Mouse (Mus musculus): Measurements from ENCODE around the gene Anks1b.

Anks1b gene

DNA sequence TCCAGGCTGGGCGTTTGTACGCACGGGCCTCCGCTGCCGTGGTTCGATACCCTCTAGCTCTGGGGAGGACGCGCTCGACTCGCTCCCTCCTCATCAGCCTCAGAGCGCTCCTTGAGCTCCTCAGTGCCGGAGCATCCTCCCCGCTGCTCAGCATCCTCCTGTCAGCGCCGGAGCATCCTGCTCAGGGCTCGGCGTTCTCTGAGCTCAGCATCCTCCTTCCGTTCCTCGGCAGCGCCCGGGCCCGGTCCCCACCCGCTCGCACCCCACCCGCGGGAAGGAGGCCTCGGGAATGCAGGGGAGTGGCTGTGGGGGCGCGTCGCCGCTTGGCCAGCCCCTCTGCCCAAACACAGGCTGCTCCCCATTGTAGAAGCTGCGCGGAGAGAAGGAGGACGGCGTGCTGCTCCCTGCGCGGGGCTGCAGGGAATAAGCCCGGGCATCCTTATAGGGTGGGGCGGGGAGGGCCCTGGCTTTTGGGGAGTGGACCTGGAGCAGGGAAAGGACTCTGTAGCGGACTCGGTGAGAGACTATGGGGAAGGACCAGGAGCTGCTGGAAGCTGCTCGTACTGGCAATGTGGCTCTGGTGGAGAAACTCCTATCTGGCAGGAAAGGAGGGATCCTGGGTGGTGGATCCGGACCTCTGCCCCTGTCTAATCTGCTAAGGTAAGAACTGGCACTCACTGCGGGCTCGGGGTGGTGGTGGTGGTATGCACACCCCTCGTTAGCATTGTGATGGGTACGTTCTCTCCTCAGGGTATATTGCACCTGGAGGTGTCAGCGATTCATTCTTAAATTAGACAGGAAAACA, at the start of gene Anks1b:
Gene Anks1b, plus strand, starts transcription at position 364 of the 805 bp plus-strand sequence.
- DNase-seq (ENCODE audit: low read depth, low spot score) = peak; percentile 75

DNA sequence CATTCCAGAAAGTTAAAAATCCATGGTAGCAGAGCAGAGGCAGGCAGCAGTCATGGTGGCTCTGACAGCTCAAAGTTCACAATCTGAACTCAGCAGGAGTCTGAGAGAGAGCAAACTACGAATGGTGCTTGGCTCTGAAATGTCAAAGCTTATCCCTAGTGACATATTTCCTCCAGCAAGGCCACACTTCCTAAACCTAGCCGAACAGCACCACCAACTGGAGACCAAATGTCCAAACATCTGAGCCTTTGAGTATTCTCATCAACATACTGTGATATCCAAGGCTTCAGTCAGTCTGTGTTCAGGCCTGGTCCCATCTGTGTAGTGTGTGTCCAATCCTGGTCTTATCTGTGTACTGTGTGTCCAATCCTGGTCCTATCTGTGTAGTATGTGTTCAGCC, 49.4 kb upstream of the Anks1b start:
- DNase-seq (ENCODE audit: low read depth, low spot score) = peak; percentile 83

DNA sequence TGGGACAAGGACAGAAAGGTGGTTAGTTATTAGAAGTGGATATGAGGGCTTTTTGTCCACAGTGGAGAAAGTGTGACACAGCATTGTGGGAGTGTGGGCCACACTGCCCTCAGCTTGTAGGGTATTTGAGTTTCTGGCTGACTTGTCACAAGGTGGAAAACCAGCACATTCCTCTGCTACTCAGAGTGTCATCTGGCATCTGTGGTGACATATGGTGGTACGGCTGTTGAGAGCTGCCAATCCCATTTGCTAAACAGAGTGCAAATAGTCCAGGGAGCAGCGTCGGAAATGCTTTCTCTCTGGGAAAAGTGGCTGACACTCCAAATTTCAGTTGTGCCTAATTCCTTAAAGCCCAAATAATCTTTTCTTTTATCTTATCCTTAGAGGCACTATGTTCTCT, 46.4 kb upstream of the Anks1b start:
- DNase-seq (ENCODE audit: low read depth, low spot score) = no peak

DNA sequence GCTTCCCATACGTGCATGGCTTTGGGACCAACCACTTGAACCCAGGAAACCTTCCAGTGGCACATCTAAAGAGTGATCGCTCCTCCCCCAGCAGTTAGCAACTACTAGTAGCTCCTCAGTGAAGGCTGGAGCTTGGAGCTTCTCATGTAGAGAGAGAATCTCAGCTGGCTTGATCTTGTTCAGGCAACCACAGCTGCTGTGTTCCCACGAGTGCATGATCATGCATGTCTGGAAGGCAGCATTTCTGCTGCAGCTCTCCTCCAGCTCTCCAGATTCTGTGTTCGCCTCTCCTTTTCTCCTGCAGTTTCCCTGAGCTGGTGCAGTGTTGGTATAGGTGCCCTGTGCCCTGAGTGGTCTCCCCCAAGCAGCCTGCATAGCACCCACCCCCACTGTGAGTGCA, 41.0 kb upstream of the Anks1b start:
- no peak for DNase-seq (ENCODE audit: low read depth, low spot score)

DNA sequence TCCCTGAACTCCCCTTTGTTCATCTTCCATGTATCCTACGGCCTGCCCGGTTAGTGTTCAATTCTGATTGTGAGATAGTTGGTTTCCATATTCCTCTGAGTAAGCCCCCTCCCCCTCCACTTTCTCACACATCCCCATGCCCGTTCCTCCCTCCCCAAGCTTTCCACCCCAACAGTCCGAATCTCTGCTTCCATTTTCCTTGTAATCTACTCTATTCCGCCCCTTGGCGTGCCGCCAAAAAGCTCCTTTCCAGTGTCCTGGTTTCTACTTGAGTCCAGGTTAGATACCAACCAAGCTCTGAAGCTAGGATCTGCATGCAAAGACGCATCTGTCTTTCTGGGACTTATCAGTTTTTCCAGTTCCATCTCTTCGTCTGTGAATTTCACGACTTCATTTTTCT, 40.1 kb upstream of the Anks1b start:
- DNase-seq (ENCODE audit: low read depth, low spot score) = no peak

GRCm38 (mm10) chr10:89837476-89837875, 35.8 kb upstream of the Anks1b start:
- peak; percentile 29 for DNase-seq (ENCODE audit: low read depth, low spot score)

DNA sequence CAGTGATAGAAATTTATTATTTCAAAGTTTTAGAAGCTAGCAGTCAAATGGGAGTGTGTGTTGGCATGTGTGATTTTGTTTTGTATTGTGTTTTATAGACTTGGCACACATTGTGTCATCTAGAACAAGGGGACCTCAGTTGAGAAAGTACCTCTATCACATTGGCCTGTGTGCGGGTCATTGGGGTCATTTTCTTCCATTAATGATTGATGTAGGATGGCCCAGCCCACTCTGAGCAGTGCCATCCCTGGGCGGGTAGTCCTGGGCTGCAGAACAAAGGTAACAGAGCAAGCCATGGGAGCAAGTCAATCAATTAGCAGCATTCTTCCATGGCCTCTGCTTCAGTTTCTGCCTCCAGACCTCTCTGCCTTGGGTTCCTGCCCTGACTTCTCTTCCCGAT, 34.5 kb upstream of the Anks1b start:
- no peak for DNase-seq (ENCODE audit: low read depth, low spot score)

- DNase-seq (ENCODE audit: low read depth, low spot score) = no peak
Observed at GRCm38 (mm10) chr10:89850951-89851350, 22.4 kb upstream of the Anks1b start.

- DNase-seq (ENCODE audit: low read depth, low spot score) = no peak
Observed at GRCm38 (mm10) chr10:89855251-89855875, 17.9 kb upstream of the Anks1b start.

DNA sequence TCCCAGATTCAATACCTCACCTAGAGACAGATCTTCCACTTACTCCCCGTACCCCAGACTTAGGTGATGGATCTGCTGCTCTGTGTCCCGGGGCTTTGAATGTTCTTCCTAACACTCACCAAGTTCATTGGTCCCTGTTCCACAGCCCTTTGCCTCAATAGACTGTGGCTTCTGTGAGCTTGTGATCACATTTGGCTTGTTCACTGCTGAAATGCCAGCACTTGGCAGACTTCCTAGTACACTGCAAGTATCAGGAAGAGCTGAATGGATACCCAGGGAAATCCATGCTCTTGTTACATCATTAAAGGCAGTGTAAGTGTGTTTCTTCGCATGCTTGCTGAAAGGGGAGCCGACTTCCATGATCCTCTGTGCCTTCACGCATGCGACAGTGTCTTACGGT, 17.0 kb upstream of the Anks1b start:
- no peak for DNase-seq (ENCODE audit: low read depth, low spot score)

DNA sequence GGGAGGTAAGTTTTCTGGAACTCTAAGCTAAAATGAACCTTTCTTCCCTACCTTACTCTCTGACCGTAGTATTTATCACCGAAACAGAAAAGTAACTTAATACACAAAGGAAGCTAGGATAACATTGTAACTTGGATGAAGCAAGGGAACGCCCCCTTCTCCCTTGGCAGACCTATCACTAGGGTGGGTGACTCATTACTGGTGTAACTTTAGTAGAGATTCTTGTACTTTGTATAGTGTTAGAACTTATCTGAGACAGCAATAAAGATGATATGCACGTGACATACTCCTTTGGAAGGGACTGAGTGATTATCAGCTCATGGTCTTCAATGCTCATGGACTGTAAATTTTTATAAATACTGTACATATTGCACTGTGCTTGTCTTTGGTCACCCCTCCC, 5.1 kb upstream of the Anks1b start:
- DNase-seq (ENCODE audit: low read depth, low spot score) = no peak

DNA sequence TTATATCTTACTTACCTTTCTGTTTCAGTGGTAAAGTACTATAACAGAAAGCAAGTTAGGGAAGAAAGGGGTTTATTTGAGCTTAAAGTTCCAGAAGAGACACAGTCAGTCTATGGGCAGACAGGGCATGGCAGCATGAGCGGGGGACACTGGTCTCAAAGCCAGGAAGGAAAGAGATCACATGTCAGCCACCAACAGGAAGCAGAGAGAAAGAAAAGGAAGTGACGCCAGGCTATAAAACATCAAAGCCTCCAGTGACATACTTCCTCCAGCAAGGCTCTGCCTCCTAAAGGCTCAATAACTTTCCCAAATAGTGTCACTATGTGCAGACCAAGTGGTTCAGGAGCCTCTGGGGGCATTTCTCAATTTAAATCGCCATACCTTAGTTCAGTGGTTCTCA, 4.5 kb upstream of the Anks1b start:
- no peak for DNase-seq (ENCODE audit: low read depth, low spot score)

DNA sequence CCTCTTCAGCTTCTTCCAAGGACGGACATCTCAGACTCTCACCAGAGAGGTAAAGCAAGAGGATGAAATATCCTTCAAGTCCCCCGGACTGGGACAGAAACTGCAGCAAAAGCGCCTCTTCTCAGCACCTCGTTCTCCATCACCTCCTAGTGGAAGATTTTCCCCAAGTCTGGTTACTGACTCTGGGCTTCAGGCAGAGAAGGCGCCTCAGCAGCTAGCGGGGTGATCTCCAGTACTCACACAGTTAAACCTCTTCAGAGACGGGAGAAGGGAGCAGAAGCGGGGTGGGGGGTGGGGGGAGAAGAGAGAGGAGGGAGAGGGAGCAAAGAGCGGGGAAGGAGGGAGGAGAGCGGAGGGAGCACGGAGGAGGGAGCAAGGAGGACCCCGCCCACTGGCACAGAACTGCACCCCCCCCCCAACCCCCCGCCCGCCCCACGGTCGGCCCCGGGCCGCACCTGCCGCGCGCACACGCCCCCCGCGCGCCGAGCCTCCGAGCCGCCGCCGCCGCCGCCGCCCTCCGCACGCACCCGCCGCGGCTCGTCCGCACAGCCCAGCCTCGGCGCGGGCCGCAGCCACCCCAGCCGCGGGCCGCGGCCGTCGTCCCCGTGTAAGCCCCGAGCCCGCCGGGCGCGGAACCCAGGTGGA, 686 bp upstream of the Anks1b start:
- peak; percentile 64 for DNase-seq (ENCODE audit: low read depth, low spot score)

DNA sequence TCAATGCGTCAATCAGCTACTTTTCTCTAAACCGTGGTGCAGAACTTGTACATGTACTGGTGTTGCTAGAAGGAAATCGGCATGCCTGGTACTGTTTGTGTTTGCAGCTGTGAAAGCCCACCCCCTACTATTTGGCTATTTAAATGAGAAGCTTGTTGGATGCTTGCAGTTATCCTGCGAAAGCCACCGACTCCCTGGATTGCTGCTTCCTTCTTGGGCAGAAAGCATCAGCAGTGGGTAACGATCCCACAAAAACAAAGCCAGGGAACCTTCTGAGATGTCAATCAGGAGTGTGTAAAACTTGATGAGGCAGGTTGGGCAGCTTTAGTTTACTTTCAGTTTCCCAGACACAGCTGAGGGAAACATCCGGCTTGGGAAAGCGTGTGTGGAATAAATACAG, 727 bp downstream of the Anks1b start:
- DNase-seq (ENCODE audit: low read depth, low spot score) = peak; percentile 4

DNA sequence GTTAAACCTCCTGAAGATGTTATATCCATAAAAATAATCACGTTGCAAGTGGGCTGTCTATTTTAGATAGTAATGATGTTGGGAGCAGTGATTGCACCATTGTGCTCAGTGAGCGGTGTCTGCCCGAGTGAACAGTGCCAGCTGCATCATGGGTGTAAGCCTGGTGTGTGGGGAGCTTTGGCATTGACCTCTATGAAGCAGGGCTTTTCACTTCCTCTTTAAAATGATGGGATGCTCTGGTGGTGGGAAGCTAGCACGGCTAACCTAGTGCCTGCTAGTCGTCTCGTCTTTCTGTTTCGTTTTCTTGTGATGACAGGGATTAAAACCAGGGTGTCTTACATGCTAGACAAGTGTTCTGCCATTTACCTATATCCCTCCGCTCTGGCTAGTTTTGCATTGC, 10.3 kb downstream of the Anks1b start:
- no peak for DNase-seq (ENCODE audit: low read depth, low spot score)

GRCm38 (mm10) chr10:89902720-89903337, 29.5 kb downstream of the Anks1b start:
- no peak for DNase-seq (ENCODE audit: low read depth, low spot score)

- DNase-seq (ENCODE audit: low read depth, low spot score) = no peak
Observed at GRCm38 (mm10) chr10:89911889-89912288, 38.6 kb downstream of the Anks1b start.

GRCm38 (mm10) chr10:89913174-89913573, 39.9 kb downstream of the Anks1b start:
- no peak for DNase-seq (ENCODE audit: low read depth, low spot score)

DNA sequence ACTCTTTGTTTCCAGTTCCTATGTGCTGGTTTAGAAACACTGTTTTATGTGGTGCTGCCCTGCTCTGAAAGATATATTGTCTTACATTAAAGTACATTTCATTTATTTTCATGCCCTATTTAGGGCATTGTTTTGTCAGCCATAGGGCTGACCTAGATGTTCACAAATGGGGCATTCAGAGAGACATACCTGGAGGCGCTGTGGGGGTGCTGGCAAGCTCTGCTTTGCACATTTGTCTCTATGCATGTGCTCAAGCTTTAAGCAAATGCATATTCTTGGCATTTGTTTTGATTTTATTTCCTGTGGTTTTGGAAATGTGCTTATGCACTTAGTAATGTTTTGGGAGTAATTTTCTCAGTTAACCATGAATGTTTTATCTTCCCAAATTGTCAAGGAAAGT, 43.8 kb downstream of the Anks1b start:
- no peak for DNase-seq (ENCODE audit: low read depth, low spot score)

DNA sequence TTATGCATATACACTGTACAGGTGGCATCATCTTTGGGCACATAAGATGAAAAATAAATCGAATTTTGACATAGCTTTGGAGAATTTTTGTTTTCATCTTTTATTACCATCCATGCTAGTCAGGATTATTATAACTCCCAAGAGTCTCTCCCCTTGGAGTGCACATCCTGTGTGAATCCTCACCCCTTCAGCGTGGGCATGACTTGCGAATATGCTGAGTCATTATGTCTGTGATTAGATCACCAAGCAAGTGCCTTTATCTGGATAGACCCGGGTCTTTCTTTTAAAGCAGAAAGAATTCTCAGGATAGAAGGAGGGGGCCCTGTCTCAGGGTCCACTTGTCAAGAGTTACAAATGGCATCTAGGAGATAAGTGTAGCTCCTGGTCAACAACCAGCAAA, 48.7 kb downstream of the Anks1b start:
- DNase-seq (ENCODE audit: low read depth, low spot score) = no peak

DNA sequence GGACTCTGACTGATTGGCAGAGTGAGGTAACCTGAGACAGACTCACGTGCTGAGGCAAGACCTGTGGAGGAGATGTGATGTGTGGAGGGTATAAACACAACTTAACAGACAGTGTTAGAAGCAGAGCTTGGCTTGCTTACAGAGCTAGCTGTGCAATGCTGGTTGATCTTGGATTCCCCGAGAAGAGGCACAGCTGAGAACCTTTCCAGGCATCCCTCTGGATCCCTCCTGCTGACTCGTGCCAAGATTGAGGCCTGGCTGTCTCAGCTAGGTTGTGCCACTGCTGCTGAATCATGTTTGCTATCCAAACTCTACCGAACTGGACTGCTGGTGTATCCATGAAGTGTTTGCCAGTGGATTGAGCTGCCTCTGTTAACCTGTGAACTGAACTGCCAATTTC, 68.9 kb downstream of the Anks1b start:
- DNase-seq (ENCODE audit: low read depth, low spot score) = no peak

DNA sequence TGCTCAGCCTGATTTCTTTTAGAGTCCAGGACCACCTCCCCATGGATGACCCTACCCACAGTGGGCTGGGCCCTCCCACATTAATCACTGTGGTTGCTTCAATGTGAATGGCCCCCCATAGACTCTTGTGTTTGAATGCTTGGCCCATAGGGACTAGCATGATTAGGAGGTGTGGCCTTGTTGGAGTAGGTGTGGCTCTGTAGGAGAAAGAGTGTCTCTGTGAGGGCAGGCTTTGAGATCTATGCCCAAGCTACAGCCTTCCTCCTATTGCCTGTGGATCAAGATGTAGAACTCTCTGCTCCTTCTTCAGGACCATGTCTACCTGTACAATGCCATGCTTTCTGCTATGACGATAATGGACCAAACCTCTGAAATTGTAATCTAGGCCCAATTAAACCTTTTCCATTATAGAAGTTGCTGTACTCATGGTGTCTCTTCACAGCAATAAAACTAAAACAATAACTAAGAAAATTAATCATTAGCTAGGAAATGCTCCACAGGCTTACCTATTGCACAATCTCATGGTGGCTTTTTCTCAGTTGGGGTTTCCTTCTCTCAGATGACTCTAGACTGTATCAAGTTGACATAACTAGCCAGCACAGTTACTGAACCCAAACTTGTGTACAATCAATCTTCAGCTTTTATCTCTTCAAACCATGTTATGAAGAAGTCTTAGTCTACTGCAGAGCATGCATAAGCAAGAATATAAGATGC, 73.5 kb downstream of the Anks1b start:
- no peak for DNase-seq (ENCODE audit: low read depth, low spot score)
